10 mouse cellular contexts compared by ENCODE assay signal in the genomic region with DNA sequence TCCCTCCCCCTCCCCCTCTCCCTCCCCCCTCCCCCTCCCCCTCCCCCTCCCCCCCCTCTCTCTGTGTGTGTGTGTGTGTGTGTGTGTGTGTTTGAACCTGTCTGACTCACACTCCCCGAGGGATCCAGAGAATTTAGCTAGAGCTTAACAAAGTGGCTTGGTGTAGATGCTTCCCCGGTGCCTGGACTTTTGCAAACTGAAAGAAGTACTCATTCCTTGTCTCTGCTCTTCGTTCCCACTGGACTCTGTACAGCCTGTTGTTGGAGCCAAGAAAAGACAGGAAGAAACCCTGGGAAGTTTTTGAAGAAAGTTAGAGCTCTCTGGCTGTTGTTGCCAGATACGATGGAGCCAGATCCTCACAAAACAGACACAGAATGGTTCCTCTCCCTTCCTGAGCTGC.
DNase-seq lines count a peak whose midpoint lies in the region; ATAC-seq and TF ChIP-seq lines count a peak whose summit lies in the region.
"Had no signal": no experiment of that assay in that cellular context is flagged by ENCODE, and none has a peak within 500 bp of the region (broad histone marks: within the 10 kb centered on the region; RNA-seq: fewer than 3 reads in every experiment).

No protein-coding gene starts in this region.

- no peaks in the 10 kb centered on the region for H3K27me3 ChIP-seq in embryonic facial prominence, embryonic 11.5 days (ENCODE audit: control insufficient read depth, insufficient read depth, low read length)
- no peaks in the 10 kb centered on the region for H3K27me3 ChIP-seq in embryonic facial prominence, embryonic 10.5 days (replicated peaks; ENCODE audit: low read depth, poor library complexity, severe bottlenecking)
- no peaks in the 10 kb centered on the region for H3K27me3 ChIP-seq in lung, embryonic 16.5 days (ENCODE audit: control insufficient read depth, insufficient read depth, low read depth, low read length)
- no peaks in the 10 kb centered on the region for H3K27me3 ChIP-seq in stomach, embryonic 15.5 days (replicated peaks)
- no peaks in the 10 kb centered on the region for H3K27me3 ChIP-seq in midbrain, postnatal 0 days (ENCODE audit: insufficient read depth, low read length)
- H3K27me3 ChIP-seq: forebrain, embryonic 12.5 days; liver, embryonic 13.5 days had no signal

- TF ChIP-seq CTCF in midbrain, postnatal 0 days (IDR thresholded peaks at IDR 0.05): no peak

- H3K9ac ChIP-seq in embryonic facial prominence, embryonic 11.5 days (replicated peaks; ENCODE audit: low read length): no peak overlapping the region
- H3K9ac ChIP-seq in lung, embryonic 16.5 days (ENCODE audit: low read length): no peak overlapping the region
- no peak overlapping the region for H3K9ac ChIP-seq in stomach, embryonic 15.5 days
- H3K9ac ChIP-seq in midbrain, postnatal 0 days (replicated peaks; ENCODE audit: low read length, poor library complexity, severe bottlenecking): no peak overlapping the region
- H3K9ac ChIP-seq: forebrain, embryonic 12.5 days; liver, embryonic 13.5 days had no signal

- H3K4me2 ChIP-seq in embryonic facial prominence, embryonic 11.5 days (ENCODE audit: low read depth, low read length): no peak overlapping the region
- no peak overlapping the region; the same call in 1 of the 2 replicates for H3K4me2 ChIP-seq in lung, embryonic 16.5 days (ENCODE audit: low read depth, low read length)
- no peak overlapping the region for H3K4me2 ChIP-seq in stomach, embryonic 15.5 days
- no peak overlapping the region for H3K4me2 ChIP-seq in midbrain, postnatal 0 days (ENCODE audit: low read depth, low read length, poor library complexity, severe bottlenecking)
- H3K4me2 ChIP-seq: forebrain, embryonic 12.5 days; liver, embryonic 13.5 days had no signal

- peak; percentile 8 for DNase-seq in embryonic facial prominence, embryonic 11.5 days (ENCODE audit: low spot score)
- DNase-seq in embryonic facial prominence, embryonic 10.5 days (ENCODE audit: low spot score): no peak
- DNase-seq in lung, postnatal 4 days: no peak
- DNase-seq in kidney, adult 9 months: peak; percentile 35
- no peak for DNase-seq in left cerebral cortex, adult 9 months (ENCODE audit: low spot score in 2 of 2)
- DNase-seq in midbrain, postnatal 0 days (ENCODE audit: low spot score): no peak
- DNase-seq: liver, embryonic 13.5 days had no signal

- ATAC-seq in embryonic facial prominence, embryonic 11.5 days (replicated peaks; ENCODE audit: insufficient number of reproducible peaks, low FRiP score, low TSS enrichment, low read depth): no peak
- ATAC-seq in lung, embryonic 16.5 days (ENCODE audit: low read depth): peak; percentile 48; the same call in 1 of the 2 replicates
- no peak for ATAC-seq in stomach, embryonic 15.5 days (ENCODE audit: insufficient read depth, low FRiP score, low read depth)
- no peak for ATAC-seq in midbrain, postnatal 0 days (ENCODE audit: low FRiP score)

- 64% methylated on average over 4 of the region's 4 CpGs for WGBS in embryonic facial prominence, embryonic 11.5 days
- WGBS in embryonic facial prominence, embryonic 10.5 days: 76% methylated on average over 4 of the region's 4 CpGs
- 35% methylated on average over 4 of the region's 4 CpGs for WGBS in lung, embryonic 16.5 days
- WGBS in stomach, embryonic 15.5 days: 44% methylated on average over 4 of the region's 4 CpGs
- WGBS in midbrain, postnatal 0 days: 68% methylated on average over 4 of the region's 4 CpGs

- no peaks in the 10 kb centered on the region for H3K36me3 ChIP-seq in embryonic facial prominence, embryonic 11.5 days (replicated peaks; ENCODE audit: control insufficient read depth, insufficient read depth, low read depth, low read length)
- H3K36me3 ChIP-seq in embryonic facial prominence, embryonic 10.5 days (replicated peaks): peaks cover 32% of the 10 kb centered on the region
- no peaks in the 10 kb centered on the region; the same call in 1 of the 2 replicates for H3K36me3 ChIP-seq in lung, embryonic 16.5 days (ENCODE audit: control insufficient read depth, insufficient read depth, low read length)
- H3K36me3 ChIP-seq in stomach, embryonic 15.5 days: no peaks in the 10 kb centered on the region
- no peaks in the 10 kb centered on the region for H3K36me3 ChIP-seq in midbrain, postnatal 0 days (ENCODE audit: insufficient read depth, low read length)

- H3K4me1 ChIP-seq in embryonic facial prominence, embryonic 11.5 days (ENCODE audit: control insufficient read depth, insufficient read depth, low read length): no peaks in the 10 kb centered on the region
- H3K4me1 ChIP-seq in embryonic facial prominence, embryonic 10.5 days: peaks cover 7% of the 10 kb centered on the region
- peaks cover 3% of the 10 kb centered on the region; the same call in 1 of the 2 replicates for H3K4me1 ChIP-seq in lung, embryonic 16.5 days (replicated peaks; ENCODE audit: control insufficient read depth, insufficient read depth, low read length)
- H3K4me1 ChIP-seq in stomach, embryonic 15.5 days: 0 out of 2 replicates have a peak, but pooled peaks cover 5% of the 10 kb centered on the region
- H3K4me1 ChIP-seq in midbrain, postnatal 0 days (ENCODE audit: insufficient read depth, low read length): no peaks in the 10 kb centered on the region
- H3K4me1 ChIP-seq: forebrain, embryonic 12.5 days; liver, embryonic 13.5 days had no signal

- H3K27ac ChIP-seq in embryonic facial prominence, embryonic 11.5 days (replicated peaks; ENCODE audit: low read depth, low read length): no peak overlapping the region
- H3K27ac ChIP-seq in embryonic facial prominence, embryonic 10.5 days (replicated peaks): no peak overlapping the region
- 0 out of 2 replicates have a peak overlapping the region, but pooled peaks have one; percentile 57 for H3K27ac ChIP-seq in lung, embryonic 16.5 days (ENCODE audit: low read length)
- peak overlapping the region; percentile 61 for H3K27ac ChIP-seq in stomach, embryonic 15.5 days
- no peak overlapping the region for H3K27ac ChIP-seq in midbrain, postnatal 0 days (ENCODE audit: low read depth, low read length)
- H3K27ac ChIP-seq: forebrain, embryonic 12.5 days; liver, embryonic 13.5 days had no signal

- no peak overlapping the region for H3K4me3 ChIP-seq in embryonic facial prominence, embryonic 11.5 days (ENCODE audit: low read depth, low read length)
- H3K4me3 ChIP-seq in embryonic facial prominence, embryonic 10.5 days: no peak overlapping the region
- no peak overlapping the region for H3K4me3 ChIP-seq in lung, embryonic 16.5 days (ENCODE audit: low read length)
- no peak overlapping the region for H3K4me3 ChIP-seq in stomach, embryonic 15.5 days (replicated peaks)
- no peak overlapping the region for H3K4me3 ChIP-seq in midbrain, postnatal 0 days (ENCODE audit: low read depth, low read length)
- H3K4me3 ChIP-seq: forebrain, embryonic 12.5 days; liver, embryonic 13.5 days had no signal

- H3K9me3 ChIP-seq in embryonic facial prominence, embryonic 11.5 days (replicated peaks; ENCODE audit: control insufficient read depth, low read length): no peaks in the 10 kb centered on the region
- no peaks in the 10 kb centered on the region for H3K9me3 ChIP-seq in embryonic facial prominence, embryonic 10.5 days
- no peaks in the 10 kb centered on the region for H3K9me3 ChIP-seq in lung, embryonic 16.5 days (ENCODE audit: control insufficient read depth, low read length)
- H3K9me3 ChIP-seq in stomach, embryonic 15.5 days: no peaks in the 10 kb centered on the region
- H3K9me3 ChIP-seq in midbrain, postnatal 0 days (ENCODE audit: low read length): no peaks in the 10 kb centered on the region
- H3K9me3 ChIP-seq: forebrain, embryonic 12.5 days; liver, embryonic 13.5 days had no signal

Comparison
In these comparisons a context has a peak if more than half of its experiments do, and no peak if none do; other contexts are left out.
1. DNase-seq: peak in embryonic facial prominence, embryonic 11.5 days (single experiment) and kidney, adult 9 months (single experiment); none in embryonic facial prominence, embryonic 10.5 days (single experiment), lung, postnatal 4 days (0 of 2), left cerebral cortex, adult 9 months (0 of 2) and midbrain, postnatal 0 days (single experiment).
2. H3K27ac ChIP-seq: peak in lung, embryonic 16.5 days (single experiment) and stomach, embryonic 15.5 days (single experiment); none in embryonic facial prominence, embryonic 11.5 days (single experiment), embryonic facial prominence, embryonic 10.5 days (single experiment) and midbrain, postnatal 0 days (single experiment).